Mouse (Mus musculus): ENCODE results near the gene Gm10406.
"Not testable (repeated sequence)": the region's sequence is repeated elsewhere in the genome, so short reads cannot be mapped to it uniquely, and the experiment has no call there.

Gene Gm10406

DNA sequence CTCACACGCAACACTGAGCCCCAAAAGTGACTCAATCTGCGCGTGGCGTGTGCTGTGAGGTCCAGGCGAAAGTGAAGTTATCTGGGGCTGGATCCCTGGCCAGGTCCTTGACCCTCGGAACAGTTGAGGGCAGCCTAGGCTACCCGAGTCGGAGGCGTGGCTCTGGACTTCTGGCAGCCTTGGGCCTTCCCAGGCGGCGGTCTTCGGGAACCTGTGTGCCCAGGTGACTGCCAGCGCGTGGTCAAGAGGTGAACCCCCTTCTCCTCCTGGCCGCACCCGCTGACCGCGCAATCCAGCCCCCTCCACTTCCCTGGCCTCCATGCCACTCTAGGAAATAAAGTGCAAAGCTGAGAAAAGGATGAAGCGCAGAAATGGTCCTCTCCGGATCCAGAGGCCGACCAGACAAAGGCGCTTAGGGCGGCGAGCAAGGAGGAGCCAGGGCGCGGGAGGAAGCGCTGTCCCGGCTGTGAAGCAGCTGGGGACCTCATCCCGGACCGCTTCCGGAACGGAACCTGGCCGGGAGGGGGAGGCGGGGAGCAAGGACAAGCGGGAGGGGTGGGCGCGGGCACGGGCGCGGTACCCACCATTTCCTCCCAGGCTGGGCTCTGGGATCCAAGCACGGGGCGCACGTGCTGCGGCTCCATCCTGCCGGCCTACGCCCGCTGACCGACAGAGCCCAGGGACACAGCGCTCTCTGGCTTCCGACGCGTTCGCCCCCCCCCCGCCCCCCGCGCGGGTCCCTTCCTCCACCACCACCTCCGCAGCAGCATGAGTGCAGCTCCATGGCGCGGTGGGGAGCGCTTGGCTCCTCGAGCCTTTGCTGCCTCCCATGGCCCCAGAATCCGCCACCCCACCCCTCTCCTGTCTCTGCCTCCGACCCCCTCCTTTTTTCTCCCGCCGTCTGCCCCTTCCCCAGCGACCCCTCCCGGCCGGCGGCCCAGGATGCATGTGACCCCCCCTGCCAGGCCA, at the start of gene Gm10406:
Gm10406 (minus strand) TSS at position 669 of the 969 bp plus-strand sequence.
- DNase-seq (ENCODE audit: low read depth), result not testable (repeated sequence)

DNA sequence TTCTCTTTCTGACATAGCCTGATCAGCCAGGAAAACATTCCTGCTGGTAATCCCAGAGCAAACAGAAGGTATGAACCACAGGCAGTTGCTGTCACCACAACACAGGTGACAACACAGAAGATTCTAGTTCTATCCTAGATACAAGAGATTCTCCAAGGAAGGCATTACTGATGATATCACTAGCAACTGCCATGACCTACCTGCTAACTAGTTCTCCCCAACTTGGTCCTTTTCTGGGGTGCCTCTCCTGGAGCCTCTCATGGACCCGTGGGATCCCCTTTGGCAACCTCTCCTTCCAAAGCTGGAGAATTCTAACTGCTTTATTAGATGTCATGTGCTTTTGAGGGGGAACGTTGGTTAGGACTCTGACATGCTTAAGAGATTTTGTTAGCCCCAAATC, 17.6 kb upstream of the Gm10406 start, which contains the start of gene Gm3685:
Gm3685 (minus strand) TSS at position 101 of the 400 bp plus-strand sequence.
- DNase-seq (ENCODE audit: low read depth), result not testable (repeated sequence)

DNA sequence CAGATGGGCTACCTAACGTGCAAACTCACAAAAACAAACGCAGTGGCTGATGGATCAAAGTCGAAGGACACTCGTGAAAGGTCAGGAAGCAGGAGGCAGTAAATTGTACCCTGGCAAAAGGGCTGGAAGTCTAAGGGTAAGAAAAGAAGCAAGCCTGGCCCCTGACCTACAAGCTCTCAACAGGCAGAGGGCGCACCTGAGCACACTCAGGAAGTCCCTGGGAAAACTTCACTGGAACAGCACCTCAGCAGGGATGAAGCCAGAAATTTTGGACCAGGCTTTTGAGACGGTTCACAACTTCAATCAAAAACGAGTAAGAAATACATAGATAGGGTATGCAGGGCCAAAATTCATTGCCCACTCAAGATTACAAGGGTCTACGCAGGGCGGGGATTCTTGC, 975 bp downstream of the Gm10406 start:
- not testable (repeated sequence) for DNase-seq (ENCODE audit: low read depth)

GRCm38 (mm10) chr14:6973718-6974117, 53.5 kb downstream of the Gm10406 start, which contains the start of gene Gm6356:
Gene Gm6356, minus strand, starts transcription at chr14:6973818.
- DNase-seq (ENCODE audit: low read depth), result not testable (repeated sequence)

All from NIH3T3 (cell line).